9 mouse cellular contexts compared by ENCODE assay signal in the genomic region with DNA sequence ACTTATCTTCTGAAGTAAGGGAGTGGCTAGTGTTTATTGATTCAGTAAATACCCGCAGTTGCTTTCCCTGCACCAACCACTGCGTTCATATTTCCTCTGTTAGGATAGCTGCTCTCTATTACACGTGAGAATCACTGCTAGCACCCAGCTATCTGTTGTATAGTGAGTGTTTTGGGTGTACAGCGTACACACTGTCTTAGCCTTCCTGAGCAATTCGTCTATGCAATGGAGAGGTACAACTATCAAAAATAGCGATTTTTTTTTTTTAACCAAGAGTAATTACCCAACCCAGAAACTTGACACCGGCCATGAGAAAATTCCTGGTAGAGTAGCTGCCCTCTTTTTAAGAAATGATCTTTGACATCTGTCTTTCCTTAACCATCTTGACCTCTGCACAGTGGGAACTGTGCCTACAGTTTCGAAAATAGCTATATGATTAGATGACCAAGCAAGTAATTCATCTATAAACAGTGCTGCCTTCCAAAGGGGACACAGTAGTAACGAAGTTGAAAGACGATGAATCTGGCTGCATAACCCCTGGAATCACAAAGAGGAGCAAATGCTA. TPM values are rescaled to one million over a fixed set of nuclear protein-coding genes. Genes with fewer than 3 reads are reported as not detected.
DNase-seq lines count a peak whose midpoint lies in the region; ATAC-seq and TF ChIP-seq lines count a peak whose summit lies in the region.
"Had no signal": no experiment of that assay in that cellular context is flagged by ENCODE, and none has a peak within 500 bp of the region (broad histone marks: within the 10 kb centered on the region; RNA-seq: fewer than 3 reads in every experiment).

No protein-coding gene starts in this region.

- peaks cover 31% of the 10 kb centered on the region for H3K79me2 ChIP-seq in myocyte (ENCODE audit: control insufficient read depth, insufficient read depth)

- no peaks in the 10 kb centered on the region for H3K27me3 ChIP-seq in kidney, embryonic 16.5 days (ENCODE audit: insufficient read depth, low read length)
- no peaks in the 10 kb centered on the region for H3K27me3 ChIP-seq in embryonic facial prominence, embryonic 11.5 days (ENCODE audit: control insufficient read depth, insufficient read depth, low read length)
- no peaks in the 10 kb centered on the region for H3K27me3 ChIP-seq in intestine, embryonic 15.5 days (replicated peaks)
- H3K27me3 ChIP-seq in myocyte (ENCODE audit: control insufficient read depth, insufficient read depth, insufficient read length), result no peaks in the 10 kb centered on the region

- no peak for TF ChIP-seq POLR2A in myocyte (IDR thresholded peaks at IDR 0.05; ENCODE audit: insufficient read length, low read depth)

- no peaks in the 10 kb centered on the region for H3K9me3 ChIP-seq in kidney, embryonic 16.5 days (ENCODE audit: low read length)
- H3K9me3 ChIP-seq in embryonic facial prominence, embryonic 11.5 days (replicated peaks; ENCODE audit: control insufficient read depth, low read length), result no peaks in the 10 kb centered on the region
- no peaks in the 10 kb centered on the region for H3K9me3 ChIP-seq in intestine, embryonic 15.5 days

- peak overlapping the region; percentile 81 for H3K4me2 ChIP-seq in kidney, embryonic 16.5 days (replicated peaks; ENCODE audit: low read depth, low read length)
- peak overlapping the region; percentile 85; the same call in 1 of the 2 replicates for H3K4me2 ChIP-seq in embryonic facial prominence, embryonic 11.5 days (ENCODE audit: low read depth, low read length)
- H3K4me2 ChIP-seq in intestine, embryonic 15.5 days (replicated peaks), result peak overlapping the region; percentile 88
- H3K4me2 ChIP-seq in myocyte (ENCODE audit: low read depth), result peak overlapping the region; percentile 96

- ATAC-seq in kidney, embryonic 16.5 days (ENCODE audit: low FRiP score, low TSS enrichment), result no peak
- no peak for ATAC-seq in embryonic facial prominence, embryonic 11.5 days (replicated peaks; ENCODE audit: insufficient number of reproducible peaks, low FRiP score, low TSS enrichment, low read depth)
- ATAC-seq in intestine, embryonic 15.5 days, result 0 out of 2 replicates have a peak, but pooled peaks have one; percentile 9

- peak overlapping the region; percentile 89 for H3K27ac ChIP-seq in kidney, embryonic 16.5 days (ENCODE audit: low read length)
- no peak overlapping the region for H3K27ac ChIP-seq in embryonic facial prominence, embryonic 11.5 days (replicated peaks; ENCODE audit: low read depth, low read length)
- peak overlapping the region; percentile 92 for H3K27ac ChIP-seq in intestine, embryonic 15.5 days

- WGBS in kidney, embryonic 16.5 days, result 28% methylated on average over 10 of the region's 10 CpGs
- 19% methylated on average over 10 of the region's 10 CpGs for WGBS in embryonic facial prominence, embryonic 11.5 days
- WGBS in intestine, embryonic 15.5 days, result 28% methylated on average over 10 of the region's 10 CpGs

- peaks cover 39% of the 10 kb centered on the region for H3K4me1 ChIP-seq in kidney, embryonic 16.5 days (ENCODE audit: insufficient read depth, low read length)
- H3K4me1 ChIP-seq in embryonic facial prominence, embryonic 11.5 days (ENCODE audit: control insufficient read depth, insufficient read depth, low read length), result no peaks in the 10 kb centered on the region; the same call in 1 of the 2 replicates
- peaks cover 18% of the 10 kb centered on the region for H3K4me1 ChIP-seq in intestine, embryonic 15.5 days (replicated peaks)

- H3K4me3 ChIP-seq in kidney, embryonic 16.5 days (ENCODE audit: low read length), result peak overlapping the region; percentile 88
- H3K4me3 ChIP-seq in embryonic facial prominence, embryonic 11.5 days (ENCODE audit: low read depth, low read length), result peak overlapping the region; percentile 80; the same call in 1 of the 2 replicates
- peak overlapping the region; percentile 85 for H3K4me3 ChIP-seq in intestine, embryonic 15.5 days (replicated peaks)
- H3K4me3 ChIP-seq in myocyte, result peak overlapping the region; percentile 91

- H3K36me3 ChIP-seq in kidney, embryonic 16.5 days (ENCODE audit: insufficient read depth, low read length), result no peaks in the 10 kb centered on the region
- H3K36me3 ChIP-seq in embryonic facial prominence, embryonic 11.5 days (replicated peaks; ENCODE audit: control insufficient read depth, insufficient read depth, low read depth, low read length), result no peaks in the 10 kb centered on the region
- H3K36me3 ChIP-seq in intestine, embryonic 15.5 days, result no peaks in the 10 kb centered on the region
- no peaks in the 10 kb centered on the region for H3K36me3 ChIP-seq in myocyte (ENCODE audit: control insufficient read depth, insufficient read depth)

- H3ac ChIP-seq in myocyte (ENCODE audit: control insufficient read depth, insufficient read length), result no peak overlapping the region

- peak overlapping the region; percentile 92 for H3K9ac ChIP-seq in kidney, embryonic 16.5 days (replicated peaks; ENCODE audit: low read length)
- H3K9ac ChIP-seq in embryonic facial prominence, embryonic 11.5 days (replicated peaks; ENCODE audit: low read length), result no peak overlapping the region
- no peak overlapping the region for H3K9ac ChIP-seq in intestine, embryonic 15.5 days

- DNase-seq in kidney, postnatal 14 days, result no peak
- DNase-seq in embryonic facial prominence, embryonic 11.5 days (ENCODE audit: low spot score), result peak; percentile 41
- no peak for DNase-seq in right cerebral cortex, adult 18-20 months
- no peak for DNase-seq in right cerebral cortex, postnatal 14 days
- no peak for DNase-seq in thymus, adult 18-20 months
- DNase-seq: kidney, postnatal 4 days had no signal

TF ChIP-seq in myocyte, 11 proteins besides CTCF, POLR2A, EP300 and RAD21:
- TF ChIP-seq REST (IDR thresholded peaks at IDR 0.05; ENCODE audit: insufficient read depth, insufficient read length) (no peak), TCF3 (IDR thresholded peaks at IDR 0.05; ENCODE audit: insufficient read length, low read depth) (no peak)

RNA-seq across cellular contexts. Expression of a gene that starts 1.1 kb away (rescaled TPM):
- 18.5 and 19.9 TPM in 2 replicates for polyA plus RNA-seq in kidney, embryonic 16.5 days (2015; fragmentation: Nextera tagmentation; extraction: Ambion mirVana)
- 8.5 and 10.1 TPM in 2 replicates for polyA plus RNA-seq in embryonic facial prominence, embryonic 11.5 days (2014; fragmentation: Nextera tagmentation; extraction: Ambion mirVana)
- polyA plus RNA-seq in intestine, embryonic 15.5 days (2015; fragmentation: Nextera tagmentation; extraction: Ambion mirVana), result 12.6 and 13.6 TPM in 2 replicates
- 11.4 TPM for polyA plus RNA-seq in myocyte (2012; fragmentation: generic; extraction: Trizol)
